8 mouse cellular contexts compared by ENCODE assay signal in genomic region chr17:26596856-26597481, GRCm38 (mm10). TPM values are rescaled to one million over a fixed set of nuclear protein-coding genes. Genes with fewer than 3 reads are reported as not detected.
DNase-seq lines count a peak whose midpoint lies in the region; ATAC-seq and TF ChIP-seq lines count a peak whose summit lies in the region.

No protein-coding gene starts in this region.

- no peak for DNase-seq in heart, postnatal 36 days
- DNase-seq in neural tube, embryonic 10.5 days (ENCODE audit: extremely low spot score, low spot score), result no peak
- no peak for DNase-seq in adrenal gland, postnatal 25 days
- no peak for DNase-seq in left cerebral cortex, postnatal 4 days

- H3K4me1 ChIP-seq in heart, embryonic 13.5 days, result peaks cover 82% of the 10 kb centered on the region
- peaks cover 52% of the 10 kb centered on the region for H3K4me1 ChIP-seq in neural tube, embryonic 13.5 days (replicated peaks)
- H3K4me1 ChIP-seq in heart, embryonic 14.5 days (ENCODE audit: control insufficient read depth in 2 of 2, insufficient read depth in 2 of 2, low read length in 2 of 2), result peaks cover 47 to 62% of the 10 kb centered on the region in 2 experiments
- H3K4me1 ChIP-seq in olfactory bulb, adult 2 months (ENCODE audit: control insufficient read depth, insufficient read depth, low read length), result peaks cover 41% of the 10 kb centered on the region

- H3K27me3 ChIP-seq in heart, embryonic 13.5 days (replicated peaks), result no peaks in the 10 kb centered on the region
- no peaks in the 10 kb centered on the region for H3K27me3 ChIP-seq in neural tube, embryonic 13.5 days
- no peaks in the 10 kb centered on the region for H3K27me3 ChIP-seq in heart, embryonic 14.5 days (ENCODE audit: control insufficient read depth, insufficient read depth, low read length)

- ATAC-seq in heart, embryonic 13.5 days (ENCODE audit: extremely low read depth, insufficient number of reproducible peaks, low FRiP score, low TSS enrichment), result no peak
- ATAC-seq in neural tube, embryonic 13.5 days (ENCODE audit: low read depth), result 0 out of 2 replicates have a peak, but pooled peaks have one; percentile 23
- ATAC-seq in heart, embryonic 14.5 days (ENCODE audit: insufficient number of reproducible peaks, insufficient read depth, low FRiP score, low read depth), result no peak

- H3K9ac ChIP-seq in heart, embryonic 13.5 days, result peak overlapping the region; percentile 74
- no peak overlapping the region for H3K9ac ChIP-seq in neural tube, embryonic 13.5 days
- peak overlapping the region; percentile 75 for H3K9ac ChIP-seq in heart, embryonic 14.5 days (ENCODE audit: low read length)

- H3K27ac ChIP-seq in heart, embryonic 13.5 days (replicated peaks), result peak overlapping the region; percentile 95
- H3K27ac ChIP-seq in neural tube, embryonic 13.5 days (replicated peaks), result peak overlapping the region; percentile 70; the same call in 1 of the 2 replicates
- H3K27ac ChIP-seq in heart, embryonic 14.5 days (replicated peaks in 1 of 2; ENCODE audit: control insufficient read depth in 1 of 2, insufficient read depth in 1 of 2, low read depth in 2 of 2, low read length in 2 of 2), result peak overlapping the region; percentile 99 to 100
- peak overlapping the region; percentile 9 for H3K27ac ChIP-seq in olfactory bulb, adult 2 months (ENCODE audit: insufficient read depth, low read depth, low read length)

- 53% methylated on average over 6 of the region's 6 CpGs for WGBS in heart, embryonic 13.5 days
- WGBS in neural tube, embryonic 13.5 days, result 83% methylated on average over 6 of the region's 6 CpGs
- 53% methylated on average over 6 of the region's 6 CpGs for WGBS in heart, embryonic 14.5 days
- WGBS in olfactory bulb, adult 2 months, result 65% methylated on average over 6 of the region's 6 CpGs

- peaks cover 15% of the 10 kb centered on the region for H3K36me3 ChIP-seq in heart, embryonic 13.5 days
- H3K36me3 ChIP-seq in neural tube, embryonic 13.5 days, result peaks cover 8% of the 10 kb centered on the region; the same call in 1 of the 2 replicates
- H3K36me3 ChIP-seq in heart, embryonic 14.5 days (ENCODE audit: control insufficient read depth, insufficient read depth, low read length), result peaks cover 18% of the 10 kb centered on the region; the same call in 1 of the 2 replicates

- no peak overlapping the region for H3K4me3 ChIP-seq in heart, embryonic 13.5 days
- no peak overlapping the region for H3K4me3 ChIP-seq in neural tube, embryonic 13.5 days
- no peak overlapping the region for H3K4me3 ChIP-seq in heart, embryonic 14.5 days (ENCODE audit: control insufficient read depth in 1 of 2, insufficient read depth in 1 of 2, low read depth in 1 of 2, low read length in 2 of 2)
- no peak overlapping the region for H3K4me3 ChIP-seq in olfactory bulb, adult 2 months (ENCODE audit: insufficient read depth, low read depth, low read length)

- peak overlapping the region; percentile 55 for H3K4me2 ChIP-seq in heart, embryonic 13.5 days
- H3K4me2 ChIP-seq in neural tube, embryonic 13.5 days, result no peak overlapping the region
- peak overlapping the region; percentile 62 for H3K4me2 ChIP-seq in heart, embryonic 14.5 days (ENCODE audit: low read length)

- TF ChIP-seq CTCF in olfactory bulb, adult 2 months (IDR thresholded peaks at IDR 0.05; ENCODE audit: insufficient read depth, low read depth, low read length), result peak; percentile 20; the same call in 1 of the 2 replicates

- H3K9me3 ChIP-seq in heart, embryonic 13.5 days, result no peaks in the 10 kb centered on the region
- no peaks in the 10 kb centered on the region for H3K9me3 ChIP-seq in neural tube, embryonic 13.5 days
- H3K9me3 ChIP-seq in heart, embryonic 14.5 days (ENCODE audit: control insufficient read depth, low read length), result no peaks in the 10 kb centered on the region

- TF ChIP-seq POLR2A in olfactory bulb, adult 2 months (IDR thresholded peaks at IDR 0.05; ENCODE audit: insufficient read depth, low read depth, low read length), result no peak

- intact Hi-C loops in heart, postnatal 36 days (cut with DNase I), result loop anchor here (1.0 to 2.0 kb wide), 5 partner anchors 24 to 132 kb away; no protein-coding TSS in a partner anchor
- intact Hi-C loops in left cerebral cortex, postnatal 4 days (cut with DNase I), result no loop called here

RNA-seq across cellular contexts. Expression of gene Dusp1, which starts 35.0 kb away (rescaled TPM):
- 32.8 and 33.1 TPM in 2 replicates for polyA plus RNA-seq in heart, embryonic 13.5 days (2015; fragmentation: Nextera tagmentation; extraction: Ambion mirVana)
- 100 to 1,000 TPM in 1 of 2 experiments, 10 to 100 TPM in 1; 49.6 to 105 TPM for total RNA-seq in heart, postnatal 36 days (2021)
- polyA plus RNA-seq in neural tube, embryonic 13.5 days (2015; fragmentation: Nextera tagmentation; extraction: Ambion mirVana), result 32.5 and 36.8 TPM in 2 replicates
- polyA plus RNA-seq in heart, embryonic 14.5 days (2014; fragmentation: Nextera tagmentation; extraction: Ambion mirVana), result 30.2 and 36.9 TPM in 2 replicates
- not detected in 2 replicates for polyA plus RNA-seq in olfactory bulb, adult 2 months (2012; ENCODE audit: insufficient read depth, insufficient read length, low replicate concordance, missing spikeins)
- total RNA-seq in adrenal gland, postnatal 25 days (2021), result 30.8 and 37.8 TPM in 2 replicates
- 10 to 100 TPM; 17.2 to 18.9 TPM for total RNA-seq in left cerebral cortex, postnatal 4 days (2021)

RNA-seq across cellular contexts. Expression of gene Ergic1, which starts 35.7 kb away (rescaled TPM):
- polyA plus RNA-seq in heart, embryonic 13.5 days (2015; fragmentation: Nextera tagmentation; extraction: Ambion mirVana), result 103 and 121 TPM in 2 replicates
- 10 to 100 TPM; 47.5 to 56.2 TPM for total RNA-seq in heart, postnatal 36 days (2021)
- 91.0 and 92.7 TPM in 2 replicates for polyA plus RNA-seq in neural tube, embryonic 13.5 days (2015; fragmentation: Nextera tagmentation; extraction: Ambion mirVana)
- polyA plus RNA-seq in heart, embryonic 14.5 days (2014; fragmentation: Nextera tagmentation; extraction: Ambion mirVana), result 120 and 121 TPM in 2 replicates
- not detected in 2 replicates for polyA plus RNA-seq in olfactory bulb, adult 2 months (2012; ENCODE audit: insufficient read depth, insufficient read length, low replicate concordance, missing spikeins)
- total RNA-seq in adrenal gland, postnatal 25 days (2021), result 138 and 168 TPM in 2 replicates
- total RNA-seq in left cerebral cortex, postnatal 4 days (2021), result 100 to 1,000 TPM; 180 to 193 TPM

Comparison
In these comparisons a context has a peak if more than half of its experiments do, and no peak if none do; other contexts are left out.
1. H3K27ac ChIP-seq: peak in every context shown above with its lines; median percentile 100 in heart, embryonic 14.5 days; 95 in heart, embryonic 13.5 days; 70 in neural tube, embryonic 13.5 days; 9 in olfactory bulb, adult 2 months.
2. RNA of gene Dusp1, which starts 35.0 kb away (polyA plus RNA-seq): 30.2 to 36.9 TPM in heart, embryonic 14.5 days, 32.5 to 36.8 TPM in neural tube, embryonic 13.5 days and 32.8 to 33.1 TPM in heart, embryonic 13.5 days; not detected in olfactory bulb, adult 2 months; every median in the first group is over 10 times any median in the second.